Mouse (Mus musculus) hindbrain, embryonic 11.5 days (tissue): ENCODE data around the gene Gtf2a1. TPM values are rescaled to one million over a fixed set of nuclear protein-coding genes. Genes with fewer than 3 reads are reported as not detected.
A peak's percentile ranks its signal among the peaks of the same experiment; 100 is the strongest.

Experiments used
- ATAC-seq: fragments of 200-750 bp; cut with Nextera tagmentation; 2 replicates; pipeline ENCODE4 v1.8.0; 2017; ENCODE audit warnings: mild to moderate bottlenecking, moderate TSS enrichment, moderate library complexity; ENCODE audit not compliant: low FRiP score
- DNase-seq: peaks from one replicate; pipeline ENCODE4 v3.0.0-alpha.2; 2015; ENCODE audit warnings: low spot score
- H3K27ac ChIP-seq: fragments of 300-500 bp; sonication (generic); 2 replicates; pipeline ENCODE4 v1.5.1; 2014; ENCODE audit warnings: mild to moderate bottlenecking, low read depth, low read length
- H3K27me3 ChIP-seq: fragments of 300-500 bp; sonication (generic); 2 replicates; pipeline ENCODE4 v1.6.1; 2014; ENCODE audit warnings: mild to moderate bottlenecking, low read length, moderate library complexity, mixed read lengths; ENCODE audit not compliant: control insufficient read depth, insufficient read depth
- H3K36me3 ChIP-seq: fragments of 300-500 bp; sonication (generic); 2 replicates; pipeline ENCODE4 v1.6.1; 2014; ENCODE audit warnings: mild to moderate bottlenecking, low read length, moderate library complexity, mixed read lengths; ENCODE audit not compliant: control insufficient read depth, insufficient read depth
- H3K4me1 ChIP-seq: fragments of 300-500 bp; sonication (generic); replicated peaks from 2 replicates; pipeline ENCODE4 v1.6.1; 2014; ENCODE audit warnings: low read length, mixed read lengths; ENCODE audit not compliant: control insufficient read depth, insufficient read depth
- H3K4me2 ChIP-seq: fragments of 300-500 bp; sonication (generic); replicated peaks from 2 replicates; pipeline ENCODE4 v1.6.1; 2014; ENCODE audit warnings: mild to moderate bottlenecking, low read depth, low read length
- H3K4me3 ChIP-seq: fragments of 300-500 bp; sonication (generic); 2 replicates; pipeline ENCODE4 v1.5.1; 2014; ENCODE audit warnings: low read depth, low read length
- H3K9ac ChIP-seq: fragments of 300-500 bp; sonication (generic); 2 replicates; pipeline ENCODE4 v1.6.1; 2014; ENCODE audit warnings: low read depth, low read length
- H3K9me3 ChIP-seq: fragments of 300-500 bp; sonication (generic); 2 replicates; pipeline ENCODE4 v1.6.1; 2016; ENCODE audit warnings: low read length; ENCODE audit not compliant: control insufficient read depth
- WGBS: fragments of 180-500 bp; shearing (Covaris S2); extraction: QIAGEN DNeasy Blood & Tissue Kit; methylation state at CpG from one replicate; pipeline ENCODE4 v1.1.7; 2014; 5-methylcytosine and 5-hydroxymethylcytosine counted together
- polyA plus RNA-seq: library from polyadenylated mRNA; unstranded; fragments of >200 nt; fragmentation: Nextera tagmentation; extraction: Ambion mirVana; gene quantifications from 2 replicates; pipeline ENCODE4 v1.2.1, GENCODE M21; 2014

The Gtf2a1 gene
- polyA plus RNA-seq, 1 experiment from 2014 or later = 57.9 TPM

DNA sequence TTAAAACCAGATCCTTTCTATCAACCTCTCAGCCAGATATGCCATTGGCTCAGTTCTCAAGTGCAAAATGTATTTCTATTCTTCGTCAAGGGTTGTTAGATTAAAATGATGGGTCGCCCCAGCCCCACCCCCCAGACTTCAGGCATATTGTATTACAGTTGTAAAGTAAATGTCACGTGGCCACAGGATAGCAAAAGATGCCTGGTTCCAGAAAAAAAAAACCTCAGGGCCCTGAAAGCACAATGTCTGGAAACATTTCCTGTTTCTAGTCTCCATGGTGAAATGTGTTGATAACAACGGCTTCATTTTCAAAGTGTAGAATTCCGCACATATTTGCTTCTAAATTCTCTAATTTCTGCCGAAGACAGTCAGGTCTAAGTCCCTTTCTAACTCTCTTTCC lies 14.3 kb upstream of the Gtf2a1 start:
- Histone ChIP-seq H3K9ac (no peak overlapping the region), H3K27ac (no peak overlapping the region), H3K4me3 (no peak overlapping the region), H3K9me3 (no peaks in the 10 kb centered on the region), H3K4me2 (no peak overlapping the region), H3K4me1 (no peaks in the 10 kb centered on the region), H3K36me3 (no peaks in the 10 kb centered on the region), H3K27me3 (no peaks in the 10 kb centered on the region)
- 72% methylated on average over 6 of the region's 6 CpGs for WGBS
- no peak for DNase-seq
- no peak for ATAC-seq

- H3K4me2 ChIP-seq = no peak overlapping the region
- no peak overlapping the region for H3K27ac ChIP-seq
- no peak for ATAC-seq
- H3K36me3 ChIP-seq = no peaks in the 10 kb centered on the region
- DNase-seq = no peak
- 98% methylated on average over 3 of the region's 3 CpGs for WGBS
- H3K9me3 ChIP-seq = no peaks in the 10 kb centered on the region
- no peak overlapping the region for H3K9ac ChIP-seq
- no peak overlapping the region for H3K4me3 ChIP-seq
- H3K27me3 ChIP-seq = no peaks in the 10 kb centered on the region
- no peaks in the 10 kb centered on the region; the same call in 1 of the 2 replicates for H3K4me1 ChIP-seq
These were observed 1.8 kb upstream of the Gtf2a1 start for GRCm38 (mm10) chr12:91592128-91592527.

GRCm38 (mm10) chr12:91591191-91591590 lies 904 bp upstream of the Gtf2a1 start:
- H3K9ac ChIP-seq = no peak overlapping the region; the same call in 1 of the 2 replicates
- H3K4me3 ChIP-seq = no peak overlapping the region
- H3K36me3 ChIP-seq = no peaks in the 10 kb centered on the region
- no peak for ATAC-seq
- no peaks in the 10 kb centered on the region; the same call in 1 of the 2 replicates for H3K4me1 ChIP-seq
- peak overlapping the region; percentile 62 for H3K4me2 ChIP-seq
- no peaks in the 10 kb centered on the region for H3K27me3 ChIP-seq
- H3K9me3 ChIP-seq = no peaks in the 10 kb centered on the region
- DNase-seq = no peak
- no peak overlapping the region for H3K27ac ChIP-seq
- 91% methylated on average over 1 of the region's 1 CpGs for WGBS

DNA sequence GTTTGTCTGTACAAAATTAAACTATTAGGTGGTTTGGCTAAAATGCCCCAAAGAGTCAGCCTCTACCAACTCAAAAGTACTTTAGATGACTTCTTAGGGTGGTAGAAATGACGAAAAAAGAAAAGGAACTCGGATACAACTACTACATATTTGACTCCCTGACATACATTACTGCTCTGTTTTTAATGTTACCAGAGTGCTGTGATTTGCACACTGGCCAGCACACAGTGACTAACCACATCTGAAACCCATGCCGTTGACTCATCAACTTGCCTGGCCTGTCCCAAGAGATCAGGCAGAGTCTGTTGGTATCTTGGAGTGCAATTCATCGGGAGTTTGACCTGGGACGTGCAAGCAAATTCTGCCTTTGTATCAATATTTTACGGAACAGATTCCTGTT lies 429 bp upstream of the Gtf2a1 start:
- Histone ChIP-seq H3K4me2 (peak overlapping the region; percentile 62), H3K27ac (peak overlapping the region; percentile 99), H3K9ac (peak overlapping the region; percentile 85), H3K9me3 (no peaks in the 10 kb centered on the region), H3K4me3 (peak overlapping the region; percentile 90), H3K4me1 (no peaks in the 10 kb centered on the region; the same call in 1 of the 2 replicates), H3K27me3 (no peaks in the 10 kb centered on the region), H3K36me3 (no peaks in the 10 kb centered on the region)
- ATAC-seq = no peak
- 32% methylated on average over 6 of the region's 6 CpGs for WGBS
- DNase-seq = peak; percentile 45

DNA sequence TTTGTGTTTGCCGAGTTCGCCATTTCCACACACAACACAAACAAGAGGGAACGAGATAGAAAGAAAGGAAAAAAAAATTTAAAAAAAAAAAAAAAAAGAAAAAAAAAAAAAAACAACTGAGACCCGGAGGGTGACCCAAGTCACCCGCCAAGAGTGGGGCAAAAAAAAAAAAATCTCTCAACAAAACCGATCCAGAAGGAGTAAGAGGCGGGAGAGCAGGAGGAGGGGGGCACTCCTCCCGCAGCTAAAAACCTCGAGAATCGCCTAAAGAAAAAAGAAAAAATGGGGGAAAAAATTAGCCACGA lies 793 bp downstream of the Gtf2a1 start:
- Histone ChIP-seq H3K4me2 (peak overlapping the region; percentile 62; the same call in 1 of the 2 replicates), H3K9me3 (no peaks in the 10 kb centered on the region), H3K27me3 (no peaks in the 10 kb centered on the region), H3K27ac (peak overlapping the region; percentile 99), H3K36me3 (peaks cover 4% of the 10 kb centered on the region; the same call in 1 of the 2 replicates), H3K9ac (peak overlapping the region; percentile 100), H3K4me1 (no peaks in the 10 kb centered on the region; the same call in 1 of the 2 replicates), H3K4me3 (peak overlapping the region; percentile 90)
- WGBS = 0% methylated on average over 11 of the region's 11 CpGs
- ATAC-seq (no peak), DNase-seq (no peak)

DNA sequence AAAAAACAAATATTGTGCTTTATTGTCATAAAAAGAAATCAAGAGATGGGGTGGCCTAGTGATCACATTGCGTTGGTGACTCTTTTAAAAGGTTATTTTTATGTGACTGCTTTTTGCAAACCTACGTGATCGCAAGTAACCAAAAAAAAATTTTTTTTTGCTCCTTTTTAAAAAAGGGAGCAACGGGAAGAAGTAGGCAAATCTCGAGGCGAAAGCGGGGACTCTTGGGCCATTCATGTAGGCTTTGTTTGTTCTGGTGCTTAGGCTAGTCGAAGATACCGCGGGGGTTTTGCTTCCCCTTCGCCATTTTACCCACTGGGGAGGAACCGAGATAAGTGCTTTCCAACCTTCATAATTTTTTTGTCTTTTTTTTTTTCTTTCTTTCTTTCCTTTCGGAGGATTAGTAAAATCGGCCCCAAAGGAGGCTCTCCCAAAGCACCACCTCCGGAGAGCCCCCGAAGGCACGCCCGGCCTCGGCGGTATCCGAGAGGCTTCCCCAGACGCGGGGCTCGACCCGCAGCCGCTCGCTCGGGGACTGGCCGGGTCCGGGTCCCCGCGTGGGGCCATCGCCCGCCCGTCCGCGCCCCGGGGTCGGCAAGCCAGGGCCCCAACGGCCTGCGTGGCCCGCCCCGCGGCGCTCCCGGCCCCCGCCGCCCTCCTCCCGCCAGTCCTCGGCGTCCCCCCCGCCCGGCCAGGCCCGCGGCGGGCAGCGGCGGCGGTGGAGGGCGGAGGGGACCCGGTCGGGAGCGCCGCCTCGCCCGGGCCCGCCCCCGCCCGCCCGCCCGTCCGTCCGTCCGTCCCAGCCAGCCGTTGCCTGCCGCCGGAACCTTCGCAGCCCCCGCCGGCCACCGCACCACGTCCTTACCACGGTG lies 1.4 kb downstream of the Gtf2a1 start:
- Histone ChIP-seq H3K4me1 (no peaks in the 10 kb centered on the region; the same call in 1 of the 2 replicates), H3K27ac (peak overlapping the region; percentile 99)
- under 1% methylated on average over 53 of the region's 83 CpGs for WGBS

DNA sequence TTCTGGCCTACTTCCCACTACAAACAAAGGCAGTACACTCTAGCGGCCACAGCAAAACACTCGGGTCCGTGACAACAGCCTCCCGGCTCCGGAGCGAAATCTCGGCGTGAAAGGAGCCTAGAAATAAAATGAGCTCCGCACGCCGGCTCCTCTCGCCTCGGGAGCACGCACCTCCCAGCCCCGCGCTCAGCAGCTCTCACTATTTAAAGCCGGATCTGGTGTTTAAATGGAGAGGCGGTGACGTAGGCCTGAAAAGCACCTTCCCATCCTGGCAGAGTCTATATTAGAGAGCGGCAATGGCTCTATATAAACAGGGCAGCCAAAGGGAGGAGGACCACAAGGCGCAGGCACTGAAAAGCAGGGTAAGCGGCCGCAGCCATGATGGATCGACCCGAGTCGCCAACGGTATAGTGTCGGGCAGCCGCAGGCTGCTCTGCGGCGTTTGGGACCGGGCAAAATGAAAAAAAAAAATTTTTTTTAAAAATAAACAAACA lies 2.1 kb downstream of the Gtf2a1 start:
- no peaks in the 10 kb centered on the region; the same call in 1 of the 2 replicates for H3K4me1 ChIP-seq
- WGBS = under 1% methylated on average over 32 of the region's 32 CpGs

More for the DNA sequence above, 1.4 kb downstream of the Gtf2a1 start:
- H3K9ac ChIP-seq = peak overlapping the region; percentile 100
- ATAC-seq (peak; percentile 8; the same call in 1 of the 2 replicates), DNase-seq (peak; percentile 67)
- H3K27me3 ChIP-seq = no peaks in the 10 kb centered on the region
- 0 out of 2 replicates have a peak overlapping the region, but pooled peaks have one; percentile 17 for H3K4me2 ChIP-seq
- no peaks in the 10 kb centered on the region for H3K9me3 ChIP-seq
- H3K36me3 ChIP-seq = peaks cover 4% of the 10 kb centered on the region; the same call in 1 of the 2 replicates
- peak overlapping the region; percentile 90 for H3K4me3 ChIP-seq

GRCm38 (mm10) chr12:91587491-91588033 lies 2.7 kb downstream of the Gtf2a1 start:
- DNase-seq = peak; percentile 35
- peak overlapping the region; percentile 99 for H3K27ac ChIP-seq

More for the DNA sequence above, 2.1 kb downstream of the Gtf2a1 start:
- Histone ChIP-seq H3K27ac (peak overlapping the region; percentile 99), H3K9ac (peak overlapping the region; percentile 100), H3K4me2 (peak overlapping the region; percentile 53), H3K36me3 (peaks cover 4% of the 10 kb centered on the region; the same call in 1 of the 2 replicates), H3K4me3 (peak overlapping the region; percentile 90), H3K27me3 (no peaks in the 10 kb centered on the region), H3K9me3 (no peaks in the 10 kb centered on the region)
- ATAC-seq = peak; percentile 91
- DNase-seq = peak; percentile 92

More at GRCm38 (mm10) chr12:91587491-91588033, 2.7 kb downstream of the Gtf2a1 start:
- no peak for ATAC-seq
- no peaks in the 10 kb centered on the region; the same call in 1 of the 2 replicates for H3K4me1 ChIP-seq
- H3K27me3 ChIP-seq = no peaks in the 10 kb centered on the region
- peaks cover 4% of the 10 kb centered on the region; the same call in 1 of the 2 replicates for H3K36me3 ChIP-seq
- H3K9me3 ChIP-seq = no peaks in the 10 kb centered on the region
- H3K9ac ChIP-seq = peak overlapping the region; percentile 100
- H3K4me3 ChIP-seq = peak overlapping the region; percentile 90
- WGBS = 21% methylated on average over 5 of the region's 5 CpGs
- H3K4me2 ChIP-seq = peak overlapping the region; percentile 53
